Mouse (Mus musculus): ENCODE results near the gene Olfr401.
"Not testable (repeated sequence)": the region's sequence is repeated elsewhere in the genome, so short reads cannot be mapped to it uniquely, and the experiment has no call there.

The Olfr401 gene

DNA sequence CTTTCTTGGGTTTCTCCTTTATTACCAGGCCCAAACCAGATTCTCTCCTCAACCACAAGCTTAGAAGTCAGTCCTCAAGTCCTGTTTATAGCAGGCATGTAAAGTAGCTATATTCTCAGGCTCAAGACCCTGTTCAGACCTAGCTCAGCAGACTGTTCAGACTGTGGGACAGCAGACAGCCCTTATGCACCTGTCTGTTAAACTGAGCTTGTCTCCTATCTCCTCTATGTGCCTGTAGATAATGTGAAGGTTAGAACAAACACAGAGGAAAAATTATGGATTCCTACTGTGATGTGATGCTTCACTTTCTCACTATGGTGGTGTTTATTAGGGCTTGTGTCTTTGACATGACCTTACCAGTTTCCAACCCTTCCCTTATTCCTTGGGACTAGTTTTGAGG, at the start of gene Olfr401:
Gene Olfr401, plus strand, starts transcription at position 301 of the 400 bp plus-strand sequence.
- in situ Hi-C loops (cut with MboI, MseI) = no loop called here

DNA sequence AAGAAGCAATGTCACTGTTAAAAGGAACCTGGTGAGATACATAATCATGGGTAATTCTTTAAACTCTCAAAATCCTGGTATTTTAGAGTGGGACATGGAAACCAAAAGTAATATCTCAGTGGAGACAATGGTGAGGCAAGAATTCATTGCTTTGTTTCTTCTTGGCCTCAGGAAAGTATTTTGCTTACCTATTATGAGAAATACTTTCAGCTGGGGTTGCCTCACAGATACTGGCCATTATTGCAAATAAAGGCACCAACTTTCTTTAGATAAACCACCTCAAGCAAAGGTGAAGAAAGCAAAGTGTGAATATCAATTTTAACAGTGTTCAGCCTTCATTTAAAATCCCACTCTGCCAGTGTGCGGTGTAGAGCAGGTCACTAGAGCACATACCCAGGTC, 43.9 kb upstream of the Olfr401 start, which contains the start of gene Zfp616:
Gene Zfp616, plus strand, starts transcription at position 301 of the 400 bp plus-strand sequence.
- in situ Hi-C loops (cut with MboI, MseI) = no loop called here

DNA sequence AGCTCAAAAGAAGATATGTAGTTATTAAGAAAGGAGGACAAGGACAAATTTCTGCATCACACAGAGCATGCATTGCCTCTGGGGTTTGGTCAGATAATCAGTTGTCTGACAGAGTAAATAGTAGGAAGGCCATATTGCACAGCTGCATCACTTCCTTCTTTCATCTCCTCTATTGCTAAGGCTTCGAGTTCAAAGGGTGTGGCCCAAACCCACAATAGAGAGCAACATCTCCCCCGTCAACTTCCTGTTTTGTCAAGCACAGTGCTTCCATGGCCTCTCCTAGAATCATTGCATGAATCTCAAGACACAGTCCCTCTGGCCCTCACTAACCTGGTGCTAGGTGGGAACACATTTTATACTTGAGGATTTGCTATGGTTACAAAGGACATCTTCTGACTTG, 12.8 kb upstream of the Olfr401 start:
- in situ Hi-C loops (cut with MboI, MseI) = no loop called here

DNA sequence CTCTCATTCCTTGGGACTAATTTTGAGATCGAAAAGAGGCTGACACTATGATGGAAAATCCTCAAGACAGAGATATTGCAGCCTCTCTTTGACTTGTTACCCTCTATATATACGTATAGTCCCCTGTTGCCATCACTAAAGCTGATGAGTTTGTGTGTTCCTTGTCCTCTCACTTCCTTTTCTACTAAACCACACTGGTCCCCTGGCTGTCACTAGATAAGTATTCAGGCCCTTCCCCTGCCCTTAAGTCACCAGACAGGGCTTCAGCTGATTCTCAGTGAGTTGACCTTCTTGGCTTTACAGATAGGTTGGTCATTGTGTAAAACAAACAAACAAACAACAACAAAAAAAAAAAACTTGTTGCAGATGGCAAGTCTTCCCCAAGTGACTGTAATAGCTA, 12.0 kb upstream of the Olfr401 start:
- in situ Hi-C loops (cut with MboI, MseI) = no loop called here

DNA sequence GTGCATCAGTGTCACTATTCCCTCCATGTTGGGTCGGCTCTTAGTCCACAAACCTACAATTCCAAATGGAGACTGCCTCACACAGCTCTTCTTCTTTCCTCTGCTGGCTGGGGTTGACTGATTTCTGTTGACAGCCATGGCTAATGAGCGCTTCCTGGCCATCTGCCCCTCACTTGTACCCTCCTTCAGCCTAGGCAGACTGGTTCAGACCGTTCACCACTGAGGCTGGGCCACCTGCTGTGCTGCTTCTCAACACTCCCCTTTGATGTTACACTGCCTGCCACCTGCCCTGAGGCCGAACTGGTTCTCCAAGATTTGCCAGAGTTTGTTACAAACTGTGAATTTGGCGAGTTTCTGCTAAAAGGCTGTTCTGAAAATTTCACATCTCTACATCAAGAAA, 8.4 kb upstream of the Olfr401 start:
- in situ Hi-C loops (cut with MboI, MseI) = no loop called here

DNA sequence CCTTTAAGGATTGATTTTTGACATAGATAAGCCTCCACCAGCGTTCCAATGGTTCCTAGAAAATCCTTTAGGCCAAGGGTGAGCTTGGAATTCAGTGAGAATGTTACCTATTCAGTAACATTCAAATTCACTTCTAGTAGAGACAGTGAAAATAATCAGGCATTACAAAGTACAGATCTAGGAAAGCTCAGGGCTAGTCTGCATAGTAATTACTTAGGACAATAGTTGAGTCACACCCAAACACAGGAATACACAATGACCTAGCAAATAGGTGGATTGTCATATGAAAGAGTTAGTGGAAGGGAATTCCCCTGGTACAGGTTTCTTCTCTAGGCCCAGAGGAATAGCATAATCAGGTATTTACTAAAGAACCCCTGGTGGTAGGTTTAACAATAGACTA, 26.5 kb downstream of the Olfr401 start:
- in situ Hi-C loops (cut with MboI, MseI) = not testable (repeated sequence)

DNA sequence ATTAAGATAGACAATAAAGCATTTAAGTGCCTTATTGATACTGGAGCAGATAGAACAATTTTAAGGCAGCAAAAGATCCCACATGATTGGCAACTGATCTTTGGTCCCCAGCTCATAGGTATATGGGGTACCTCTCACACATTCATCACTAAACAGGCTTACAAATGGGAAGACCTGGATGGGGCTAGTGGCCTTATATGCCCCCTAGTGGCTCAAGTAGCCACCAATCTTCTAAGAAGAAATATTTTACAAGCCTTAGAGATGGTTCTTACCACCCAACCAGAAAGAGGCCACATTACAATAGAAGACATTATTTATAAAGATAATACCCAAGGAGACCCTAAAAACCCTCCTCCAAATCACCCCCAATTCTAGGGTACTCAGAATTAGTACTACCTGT, 32.4 kb downstream of the Olfr401 start:
- in situ Hi-C loops (cut with MboI, MseI) = no loop called here

DNA sequence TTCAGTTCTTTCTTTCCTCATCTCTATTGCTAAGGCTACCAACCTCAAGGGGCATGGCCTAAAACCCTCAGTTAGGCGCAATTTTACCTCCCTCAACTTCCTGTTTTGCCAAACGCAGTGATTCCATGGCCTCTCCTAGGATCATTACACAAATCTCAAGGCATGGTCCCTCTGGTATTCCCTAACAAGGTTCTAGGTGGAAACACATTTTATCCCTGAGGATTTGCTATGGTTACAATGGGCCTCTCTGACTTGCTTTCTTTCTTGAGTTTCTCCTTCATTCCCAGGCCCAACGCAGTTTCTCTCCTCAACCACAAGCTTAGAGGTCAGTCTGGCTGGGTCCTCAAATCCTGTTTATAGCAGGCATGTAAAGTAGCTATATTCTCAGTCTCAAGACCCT, 39.7 kb downstream of the Olfr401 start, which contains the start of gene Olfr402:
Gene Olfr402, plus strand, starts transcription at position 301 of the 400 bp plus-strand sequence.
- in situ Hi-C loops (cut with MboI, MseI) = no loop called here

DNA sequence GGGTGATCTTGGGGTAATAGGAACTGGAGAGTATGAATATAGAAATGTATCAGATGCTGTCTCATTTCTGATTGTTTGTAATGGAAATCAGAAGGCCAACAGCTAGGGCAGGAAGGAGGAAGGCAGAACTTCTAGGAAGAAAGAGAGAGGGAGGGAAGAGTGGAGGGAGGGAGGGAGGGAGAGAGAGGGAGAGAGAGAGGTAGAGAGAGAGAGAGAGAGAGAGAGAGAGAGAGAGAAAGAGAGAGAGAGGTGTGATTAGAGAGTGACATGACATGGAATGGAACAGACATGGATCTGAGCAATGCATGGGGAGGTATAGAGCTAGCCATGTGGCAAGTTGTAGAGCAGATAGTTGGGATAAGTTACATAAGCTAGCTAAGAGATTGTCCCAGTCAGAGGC, 55.3 kb downstream of the Olfr401 start:
- in situ Hi-C loops (cut with MboI, MseI) = no loop called here
